Mouse (Mus musculus): ENCODE measurements at regions not wholly inside any gene's neighbourhood (a gene's known extent, or its start where the extent isn't known, plus 50 kb on each side); places are given as distances from the start of the nearest gene placed in this dataset.

- no peak overlapping the region for H3K9ac ChIP-seq (ENCODE audit: low read length)
- ATAC-seq (ENCODE audit: low FRiP score) (no peak), DNase-seq (ENCODE audit: low spot score, missing footprints) (no peak)
- no peak overlapping the region for H3K4me3 ChIP-seq (ENCODE audit: low read depth, low read length)
- H3K4me1 ChIP-seq (ENCODE audit: control insufficient read depth, insufficient read depth, low read length) = no peaks in the 10 kb centered on the region
- no peak overlapping the region for H3K27ac ChIP-seq (ENCODE audit: low read depth, low read length)
- H3K36me3 ChIP-seq (ENCODE audit: control insufficient read depth, insufficient read depth, low read length) = no peaks in the 10 kb centered on the region
- WGBS = 85% methylated on average over 2 of the region's 2 CpGs
- no peaks in the 10 kb centered on the region for H3K27me3 ChIP-seq (ENCODE audit: control insufficient read depth, insufficient read depth, low read length)
- H3K4me2 ChIP-seq = no peak overlapping the region
- no peaks in the 10 kb centered on the region for H3K9me3 ChIP-seq (ENCODE audit: control insufficient read depth, low read length)
These were observed 503.9 kb upstream of the Zfp804a start for GRCm38 (mm10) chr2:81549158-81549557.

- Histone ChIP-seq H3K36me3 (ENCODE audit: control insufficient read depth, insufficient read depth, low read length) (no peaks in the 10 kb centered on the region), H3K4me3 (ENCODE audit: low read depth, low read length) (no peak overlapping the region), H3K9me3 (ENCODE audit: control insufficient read depth, low read length) (no peaks in the 10 kb centered on the region), H3K9ac (ENCODE audit: low read length) (no peak overlapping the region), H3K4me2 (no peak overlapping the region), H3K27ac (ENCODE audit: low read depth, low read length) (no peak overlapping the region), H3K4me1 (ENCODE audit: control insufficient read depth, insufficient read depth, low read length) (no peaks in the 10 kb centered on the region), H3K27me3 (ENCODE audit: control insufficient read depth, insufficient read depth, low read length) (no peaks in the 10 kb centered on the region)
- ATAC-seq (ENCODE audit: low FRiP score) (no peak), DNase-seq (ENCODE audit: low spot score, missing footprints) (no peak)
- WGBS = 84% methylated on average over 3 of the region's 3 CpGs
These were observed 470.9 kb upstream of the Zfp804a start for GRCm38 (mm10) chr2:81582111-81582510.

All from midbrain, embryonic 11.5 days (tissue).